Mouse (Mus musculus) kidney, adult 2 months (tissue): ENCODE data around the gene Parp14. TPM values are rescaled to one million over a fixed set of nuclear protein-coding genes. Genes with fewer than 3 reads are reported as not detected.
A peak's percentile ranks its signal among the peaks of the same experiment; 100 is the strongest.

Experiments used
- DNase-seq: peaks from one replicate; pipeline ENCODE4 v3.0.0; 2021
- H3K27ac ChIP-seq: fragments of 200-500 bp; 2 replicates; pipeline ENCODE4 v1.5.1; 2012; ENCODE audit warnings: low read depth, low read length, control low read depth, inconsistent platforms; ENCODE audit not compliant: insufficient read depth
- H3K27me3 ChIP-seq: fragments of 200-500 bp; replicated peaks from 2 replicates; pipeline ENCODE4 v1.6.1; 2012; ENCODE audit warnings: mild to moderate bottlenecking, moderate library complexity, low read length, inconsistent platforms; ENCODE audit not compliant: control insufficient read depth, insufficient read depth
- H3K36me3 ChIP-seq: fragments of 200-500 bp; 2 replicates; pipeline ENCODE4 v1.6.1; 2012; ENCODE audit warnings: mild to moderate bottlenecking, moderate library complexity, low read length, inconsistent platforms; ENCODE audit not compliant: control insufficient read depth, insufficient read depth
- H3K4me1 ChIP-seq: fragments of 200-500 bp; 2 replicates; pipeline ENCODE4 v1.6.1; 2011; ENCODE audit warnings: low read length; ENCODE audit not compliant: control insufficient read depth, insufficient read depth
- H3K4me3 ChIP-seq: fragments of 200-500 bp; 2 replicates; pipeline ENCODE4 v1.5.1; 2011; ENCODE audit warnings: mild to moderate bottlenecking, low read depth, low read length, control low read depth; ENCODE audit not compliant: insufficient read depth
- CTCF ChIP-seq: fragments of 200-500 bp; conservative IDR thresholded peaks from 2 replicates; pipeline ENCODE4 v1.5.1; 2011; ENCODE audit warnings: low read depth, mild to moderate bottlenecking, control low read depth, low read length, moderate library complexity, mixed read lengths; ENCODE audit not compliant: insufficient read depth, insufficient read length
- POLR2A ChIP-seq: fragments of 200-500 bp; IDR thresholded peaks from one replicate; pipeline ENCODE4 v1.6.1; 2011; ENCODE audit warnings: low read depth, low read length, control low read depth
- WGBS: fragments of 180-500 bp; shearing (Covaris S2); methylation state at CpG from one replicate; pipeline ENCODE4 v1.1.7; 2018; 5-methylcytosine and 5-hydroxymethylcytosine counted together
- polyA plus RNA-seq: library from polyadenylated mRNA; depleted of rRNA; stranded (reverse); fragments of >200 nt; gene quantifications from 2 replicates; pipeline ENCODE4 v1.2.3, GENCODE M21; 2012

Parp14 gene
- polyA plus RNA-seq, 1 experiment, result 5.3 TPM

DNA sequence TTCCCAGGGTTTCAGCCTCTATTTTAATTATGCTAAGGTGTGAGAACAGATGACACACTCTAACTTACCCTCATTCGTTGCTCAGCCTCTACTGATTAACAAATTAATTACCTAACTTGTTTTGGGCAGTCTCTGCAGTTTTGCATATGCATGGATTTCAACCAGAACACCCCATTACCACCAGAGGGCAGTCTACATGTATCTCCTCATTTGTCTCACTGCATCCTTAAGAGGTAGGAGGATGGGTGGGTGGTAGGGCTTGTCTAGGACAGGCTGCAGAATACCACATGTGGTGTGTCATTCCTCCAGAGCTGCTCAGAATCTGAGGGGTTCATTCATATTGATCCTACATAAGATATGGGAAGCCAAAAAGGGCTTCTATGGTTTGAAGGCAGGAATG, 31.7 kb downstream of the Parp14 start:
- H3K27ac ChIP-seq, result no peak overlapping the region
- peaks cover 3% of the 10 kb centered on the region; the same call in 1 of the 2 replicates for H3K36me3 ChIP-seq
- 11% methylated on average over 1 of the region's 1 CpGs for WGBS
- no peak overlapping the region for H3K4me3 ChIP-seq
- no peak for TF ChIP-seq POLR2A
- TF ChIP-seq CTCF, result peak; percentile 45
- H3K4me1 ChIP-seq, result no peaks in the 10 kb centered on the region
- H3K27me3 ChIP-seq, result no peaks in the 10 kb centered on the region; the same call in 1 of the 2 replicates
- DNase-seq, result peak; percentile 69

DNA sequence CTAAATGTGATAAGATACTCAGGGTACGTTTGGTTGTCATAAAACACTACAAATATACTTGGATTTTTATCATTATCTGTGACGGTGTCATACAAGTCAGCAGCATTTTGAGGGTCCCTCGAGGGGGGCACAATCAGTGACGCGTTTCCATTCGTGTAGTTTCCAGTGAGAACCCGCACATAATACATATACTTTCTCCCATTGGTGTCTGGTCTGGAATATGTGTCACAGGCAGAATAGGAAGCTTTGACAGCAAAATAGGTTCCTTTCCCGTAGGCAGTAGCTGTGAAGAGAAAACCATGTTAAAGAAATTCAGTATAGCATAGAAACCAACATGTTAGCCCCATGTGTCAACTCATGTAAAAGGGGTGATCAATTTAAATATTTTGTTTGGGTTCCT, 36.7 kb downstream of the Parp14 start:
- Histone ChIP-seq H3K36me3 (no peaks in the 10 kb centered on the region), H3K4me3 (no peak overlapping the region), H3K4me1 (no peaks in the 10 kb centered on the region), H3K27me3 (no peaks in the 10 kb centered on the region), H3K27ac (no peak overlapping the region)
- TF ChIP-seq POLR2A, result no peak
- TF ChIP-seq CTCF, result no peak
- DNase-seq, result no peak
- WGBS, result 93% methylated on average over 8 of the region's 8 CpGs

DNA sequence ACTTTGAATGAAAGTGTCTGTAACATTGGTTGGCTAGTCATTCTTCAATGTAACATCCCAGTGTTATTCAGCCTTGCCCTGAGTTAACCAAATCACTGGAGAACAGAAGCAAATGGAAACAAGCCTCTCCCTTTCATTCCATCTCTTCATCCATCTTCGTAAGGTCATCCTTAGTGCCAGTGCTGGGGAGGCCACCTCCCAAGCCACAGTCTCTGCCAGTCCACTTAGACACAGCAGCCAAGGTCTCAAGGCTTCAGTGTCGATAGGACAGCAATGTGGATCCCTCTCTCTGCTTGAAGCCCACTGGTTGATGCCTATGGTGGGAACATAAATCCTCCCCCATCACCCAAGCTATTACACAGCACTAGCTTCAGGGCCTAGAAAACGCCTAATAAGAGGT, 38.4 kb downstream of the Parp14 start:
- no peaks in the 10 kb centered on the region for H3K27me3 ChIP-seq
- no peak overlapping the region for H3K27ac ChIP-seq
- no peak overlapping the region for H3K4me3 ChIP-seq
- no peak for DNase-seq
- 87% methylated on average over 3 of the region's 3 CpGs for WGBS
- no peaks in the 10 kb centered on the region for H3K4me1 ChIP-seq
- TF ChIP-seq CTCF, result no peak
- TF ChIP-seq POLR2A, result no peak
- H3K36me3 ChIP-seq, result no peaks in the 10 kb centered on the region

- DNase-seq, result no peak
Measured at GRCm38 (mm10) chr16:35829999-35830398, 41.3 kb downstream of the Parp14 start.

DNA sequence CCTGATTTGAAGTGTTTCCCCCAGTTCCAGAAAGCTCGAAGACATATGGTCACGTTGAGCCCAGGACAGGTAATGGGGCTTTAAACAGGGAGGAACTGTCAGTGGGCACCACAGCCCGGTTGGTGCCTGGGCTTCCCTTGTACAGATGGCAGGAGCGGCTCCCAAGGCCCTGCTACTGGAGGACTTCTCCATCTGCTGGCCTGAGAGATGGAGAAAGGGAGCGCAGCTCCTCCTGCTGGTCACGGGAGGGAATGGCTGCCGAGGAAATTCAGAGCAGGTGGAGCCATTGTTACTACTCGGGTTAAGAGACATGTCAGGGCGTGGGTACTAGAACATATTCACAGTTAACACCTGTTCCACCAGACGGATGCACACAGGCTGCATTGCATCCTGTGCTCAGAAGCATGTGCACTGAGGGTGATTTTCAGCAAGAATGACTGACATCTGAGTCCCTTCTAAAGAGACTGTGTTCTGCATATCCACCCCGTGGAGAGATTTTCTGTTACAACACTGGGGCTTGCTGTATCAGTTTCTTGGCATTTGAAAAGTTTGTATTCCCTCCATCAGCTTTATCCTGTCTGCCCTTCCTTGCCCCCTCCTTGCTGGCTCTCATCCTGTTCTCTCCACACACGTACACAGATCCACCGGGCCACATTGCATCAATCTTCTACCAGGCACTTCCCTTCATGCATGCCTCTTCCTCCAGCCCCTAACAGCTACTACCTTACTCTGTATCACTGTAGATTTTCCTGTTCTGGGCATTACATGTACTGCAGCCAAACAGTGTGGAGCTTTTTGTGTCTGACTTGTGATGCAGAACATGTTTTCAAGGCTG, 53.9 kb downstream of the Parp14 start:
- peak; percentile 85 for DNase-seq
- Histone ChIP-seq H3K4me3 (no peak overlapping the region), H3K36me3 (no peaks in the 10 kb centered on the region), H3K27ac (no peak overlapping the region), H3K4me1 (no peaks in the 10 kb centered on the region), H3K27me3 (no peaks in the 10 kb centered on the region)
- peak; percentile 99 for TF ChIP-seq CTCF
- TF ChIP-seq POLR2A, result no peak
- 33% methylated on average over 13 of the region's 13 CpGs for WGBS

More at GRCm38 (mm10) chr16:35829999-35830398, 41.3 kb downstream of the Parp14 start:
- Histone ChIP-seq H3K4me1 (no peaks in the 10 kb centered on the region), H3K4me3 (no peak overlapping the region), H3K27ac (no peak overlapping the region), H3K27me3 (no peaks in the 10 kb centered on the region), H3K36me3 (peaks cover 1% of the 10 kb centered on the region; the same call in 1 of the 2 replicates)
- TF ChIP-seq CTCF, result no peak
- no peak for TF ChIP-seq POLR2A
- 46% methylated on average over 7 of the region's 7 CpGs for WGBS

GRCm38 (mm10) chr16:35813119-35813518, 58.2 kb downstream of the Parp14 start:
- Histone ChIP-seq H3K27me3 (no peaks in the 10 kb centered on the region), H3K27ac (no peak overlapping the region), H3K36me3 (no peaks in the 10 kb centered on the region), H3K4me3 (no peak overlapping the region), H3K4me1 (no peaks in the 10 kb centered on the region)
- 47% methylated on average over 3 of the region's 3 CpGs for WGBS
- no peak for DNase-seq
- TF ChIP-seq POLR2A, result no peak
- TF ChIP-seq CTCF, result no peak

- Histone ChIP-seq H3K4me3 (no peak overlapping the region), H3K27ac (no peak overlapping the region), H3K36me3 (no peaks in the 10 kb centered on the region), H3K27me3 (no peaks in the 10 kb centered on the region), H3K4me1 (no peaks in the 10 kb centered on the region; the same call in 1 of the 2 replicates)
- 74% methylated on average over 2 of the region's 2 CpGs for WGBS
- no peak for TF ChIP-seq CTCF
- no peak for TF ChIP-seq POLR2A
- no peak for DNase-seq
Measured at GRCm38 (mm10) chr16:35808838-35809237, 62.5 kb downstream of the Parp14 start.
